In the genomic region with DNA sequence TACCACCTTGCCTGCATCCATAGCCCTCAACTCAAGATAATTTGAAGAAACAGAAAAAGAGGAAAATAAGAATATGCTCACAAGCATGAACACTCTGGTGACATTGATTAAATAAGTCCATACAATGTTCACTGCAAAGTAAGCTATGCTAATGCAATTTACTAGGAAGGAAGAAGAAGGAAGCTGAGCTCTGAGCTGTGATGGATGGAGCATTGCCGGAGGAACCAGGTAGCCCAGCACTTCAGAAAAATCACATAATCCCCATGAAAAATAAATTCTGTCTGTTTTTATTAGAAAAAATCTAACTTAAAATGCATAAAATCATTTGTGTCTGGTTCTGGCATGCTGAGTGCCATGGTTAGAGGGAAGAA, we compare ENCODE assay signal across 22 mouse cellular contexts.
DNase-seq lines count a peak whose midpoint lies in the region; ATAC-seq and TF ChIP-seq lines count a peak whose summit lies in the region.
"Had no signal": no experiment of that assay in that cellular context is flagged by ENCODE, and none has a peak within 500 bp of the region (broad histone marks: within the 10 kb centered on the region; RNA-seq: fewer than 3 reads in every experiment).

No protein-coding gene starts in this region.

- H3K9me3 ChIP-seq in hindbrain, embryonic 15.5 days: no peaks in the 10 kb centered on the region
- no peaks in the 10 kb centered on the region for H3K9me3 ChIP-seq in hindbrain, embryonic 10.5 days
- H3K9me3 ChIP-seq: forebrain, embryonic 12.5 days; limb, embryonic 12.5 days; liver, embryonic 15.5 days; midbrain, embryonic 12.5 days had no signal

- DNase-seq in embryo, embryonic 10.5 days (ENCODE audit: low spot score): peak; percentile 18
- no peak for DNase-seq in embryo, embryonic 10 days (ENCODE audit: low spot score)
- no peak for DNase-seq in hindbrain, embryonic 10.5 days (ENCODE audit: low spot score)
- peak; percentile 25 for DNase-seq in brain, embryonic 14.5 days (ENCODE audit: low read depth)
- DNase-seq in embryo, embryonic 9.5 days (ENCODE audit: extremely low spot score): no peak
- DNase-seq: adrenal gland, postnatal 10 days; gastrocnemius, postnatal 36 days; kidney, postnatal 10 days; layer of hippocampus, adult 9-11 months; lung, postnatal 10 days; retina, postnatal 1 day; right cerebral cortex, postnatal 4 days had no signal

- H3K27me3 ChIP-seq in hindbrain, embryonic 15.5 days: no peaks in the 10 kb centered on the region
- no peaks in the 10 kb centered on the region for H3K27me3 ChIP-seq in hindbrain, embryonic 10.5 days (ENCODE audit: insufficient read depth, poor library complexity, severe bottlenecking)
- H3K27me3 ChIP-seq: forebrain, embryonic 12.5 days; limb, embryonic 12.5 days; liver, embryonic 15.5 days had no signal

- no peaks in the 10 kb centered on the region for H3K36me3 ChIP-seq in hindbrain, embryonic 15.5 days
- no peaks in the 10 kb centered on the region for H3K36me3 ChIP-seq in hindbrain, embryonic 10.5 days
- H3K36me3 ChIP-seq: forebrain, embryonic 12.5 days; limb, embryonic 12.5 days; liver, embryonic 15.5 days; midbrain, embryonic 12.5 days had no signal

- no peak overlapping the region for H3K4me2 ChIP-seq in hindbrain, embryonic 15.5 days
- H3K4me2 ChIP-seq: forebrain, embryonic 12.5 days; limb, embryonic 12.5 days; liver, embryonic 15.5 days; midbrain, embryonic 12.5 days had no signal

- no peak overlapping the region for H3K4me3 ChIP-seq in hindbrain, embryonic 15.5 days
- H3K4me3 ChIP-seq in hindbrain, embryonic 10.5 days: no peak overlapping the region
- no peak overlapping the region for H3K4me3 ChIP-seq in embryonic fibroblast, embryonic 13.5 days (ENCODE audit: insufficient read depth, low read length)
- H3K4me3 ChIP-seq: forebrain, embryonic 12.5 days; limb, embryonic 12.5 days; liver, embryonic 15.5 days; midbrain, embryonic 12.5 days had no signal

- 69% methylated on average over 1 of the region's 1 CpGs for WGBS in hindbrain, embryonic 15.5 days
- 71% methylated on average over 1 of the region's 1 CpGs for WGBS in hindbrain, embryonic 10.5 days

- TF ChIP-seq POLR2A in brain, embryonic 14.5 days (IDR thresholded peaks at IDR 0.05; ENCODE audit: borderline replicate concordance, extremely low read depth, insufficient read depth, insufficient read length, poor library complexity, severe bottlenecking): no peak
- TF ChIP-seq POLR2A in embryonic fibroblast, embryonic 13.5 days (IDR thresholded peaks at IDR 0.05; ENCODE audit: low read depth, low read length): no peak

- H3K4me1 ChIP-seq in hindbrain, embryonic 15.5 days (replicated peaks): peaks cover 16% of the 10 kb centered on the region
- peaks cover 13% of the 10 kb centered on the region; the same call in 1 of the 2 replicates for H3K4me1 ChIP-seq in hindbrain, embryonic 10.5 days (replicated peaks)
- peaks cover 17% of the 10 kb centered on the region for H3K4me1 ChIP-seq in embryonic fibroblast, embryonic 13.5 days (ENCODE audit: control insufficient read depth, insufficient read depth, low read length)
- H3K4me1 ChIP-seq: liver, embryonic 15.5 days had no signal

- no peak overlapping the region for H3K9ac ChIP-seq in hindbrain, embryonic 15.5 days
- H3K9ac ChIP-seq: forebrain, embryonic 12.5 days; limb, embryonic 12.5 days; liver, embryonic 15.5 days; midbrain, embryonic 12.5 days had no signal

- H3K27ac ChIP-seq in hindbrain, embryonic 15.5 days (replicated peaks): 0 out of 2 replicates have a peak overlapping the region, but pooled peaks have one; percentile 34
- no peak overlapping the region for H3K27ac ChIP-seq in hindbrain, embryonic 10.5 days
- peak overlapping the region; percentile 84 for H3K27ac ChIP-seq in embryonic fibroblast, embryonic 13.5 days (ENCODE audit: insufficient read depth, low read length)
- H3K27ac ChIP-seq: forebrain, embryonic 12.5 days; limb, embryonic 12.5 days; liver, embryonic 15.5 days; midbrain, embryonic 12.5 days; stomach, postnatal 0 days had no signal

- ATAC-seq in hindbrain, embryonic 15.5 days (ENCODE audit: low FRiP score, low read depth): no peak
- ATAC-seq: activated CD4-positive, CD25-positive, alpha-beta regulatory T cell, adult 4 months; CD4-positive, CD25-positive, alpha-beta regulatory T cell, adult 4 months; intestine, embryonic 16.5 days had no signal

- no peak for TF ChIP-seq CTCF in brain, embryonic 14.5 days (IDR thresholded peaks at IDR 0.05; ENCODE audit: borderline replicate concordance, extremely low read depth, insufficient read depth, insufficient read length)
- no peak for TF ChIP-seq CTCF in embryonic fibroblast, embryonic 13.5 days (IDR thresholded peaks at IDR 0.05; ENCODE audit: borderline replicate concordance, insufficient read depth, low read length)

Comparison
In these comparisons a context has a peak if more than half of its experiments do, and no peak if none do; other contexts are left out.
1. DNase-seq: peak in embryo, embryonic 10.5 days (single experiment) and brain, embryonic 14.5 days (single experiment); none in embryo, embryonic 10 days (single experiment), hindbrain, embryonic 10.5 days (single experiment) and embryo, embryonic 9.5 days (single experiment).